Mouse (Mus musculus) erythroblast, embryonic 14.5 days (primary cell): Measurements from ENCODE around the gene Zcchc9.

Experiments used
- GATA1 ChIP-seq: IDR thresholded peaks from 2 replicates; pipeline ENCODE4 v1.6.1; 2012; ENCODE audit warnings: low read length, inconsistent platforms, mixed read lengths
- TAL1 ChIP-seq: IDR thresholded peaks from 3 replicates; pipeline ENCODE4 v1.6.1; 2012; ENCODE audit warnings: low read length, inconsistent platforms, mixed read lengths

DNA sequence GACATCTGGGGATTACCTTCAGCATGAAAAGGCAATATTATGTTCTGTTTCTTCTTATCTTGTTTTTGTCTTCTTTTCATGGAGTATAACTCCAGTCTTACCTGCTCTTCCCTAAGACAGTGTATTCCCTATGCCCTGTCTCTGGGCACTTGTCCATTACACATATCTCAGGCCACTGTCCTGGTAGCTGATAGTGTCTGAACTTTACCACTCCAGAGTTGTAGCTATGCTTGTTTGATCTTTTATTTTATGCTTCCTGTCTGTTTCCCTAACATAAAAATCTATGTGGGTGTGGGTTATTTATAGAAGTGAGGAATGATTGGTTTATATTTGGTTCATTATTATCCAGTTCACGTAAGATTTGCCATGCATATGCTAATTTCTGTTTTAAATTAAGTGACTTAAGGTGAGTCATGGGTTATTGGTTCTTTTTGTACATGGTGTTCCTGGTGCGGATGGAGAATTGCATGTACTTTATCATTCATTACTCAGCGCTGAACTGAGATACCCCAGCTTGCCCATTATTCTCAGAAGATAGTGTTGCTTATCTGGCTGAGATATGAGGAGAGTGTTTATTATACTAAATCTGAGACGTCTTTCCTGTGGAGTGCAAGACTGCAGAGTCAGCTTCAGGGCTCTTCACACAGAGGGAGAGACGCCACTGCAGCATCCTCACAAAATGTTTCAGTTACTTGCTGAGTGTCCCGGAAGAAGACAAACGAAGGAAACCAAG lies 49.0 kb downstream of the Zcchc9 start:
- TF ChIP-seq TAL1 (no peak), GATA1 (no peak)
